Mouse (Mus musculus) hindbrain, embryonic 10.5 days (tissue): ENCODE results near the gene Taar2. TPM values are rescaled to one million over a fixed set of nuclear protein-coding genes. Genes with fewer than 3 reads are reported as not detected.
A peak's percentile ranks its signal among the peaks of the same experiment; 100 is the strongest.

Experiments used
- DNase-seq: peaks from one replicate; pipeline ENCODE4 v3.0.0-alpha.2; 2017; ENCODE audit warnings: low spot score
- H3K27ac ChIP-seq: fragments of 300-500 bp; sonication (generic); 2 replicates; pipeline ENCODE4 v1.5.1; 2016; ENCODE audit warnings: mild to moderate bottlenecking, moderate library complexity
- H3K27me3 ChIP-seq: fragments of 300-500 bp; sonication (generic); 2 replicates; pipeline ENCODE4 v1.6.1; 2016; ENCODE audit warnings: mild to moderate bottlenecking; ENCODE audit not compliant: poor library complexity, insufficient read depth, severe bottlenecking
- H3K36me3 ChIP-seq: fragments of 300-500 bp; sonication (generic); 2 replicates; pipeline ENCODE4 v1.6.1; 2016; ENCODE audit warnings: mild to moderate bottlenecking, moderate library complexity
- H3K4me1 ChIP-seq: fragments of 300-500 bp; sonication (generic); replicated peaks from 2 replicates; pipeline ENCODE4 v1.6.1; 2016; ENCODE audit warnings: mild to moderate bottlenecking
- H3K4me3 ChIP-seq: fragments of 300-500 bp; sonication (generic); 2 replicates; pipeline ENCODE4 v1.5.1; 2016; ENCODE audit warnings: mild to moderate bottlenecking, moderate library complexity
- H3K9me3 ChIP-seq: fragments of 300-500 bp; sonication (generic); 2 replicates; pipeline ENCODE4 v1.6.1; 2016; ENCODE audit warnings: mild to moderate bottlenecking, moderate library complexity
- WGBS: fragments of 180-500 bp; shearing (Covaris S2); methylation state at CpG from one replicate; pipeline ENCODE4 v1.1.7; 2016; 5-methylcytosine and 5-hydroxymethylcytosine counted together
- polyA plus RNA-seq: library from polyadenylated mRNA; unstranded; fragments of >200 nt; fragmentation: Nextera tagmentation; extraction: Ambion mirVana; gene quantifications from 2 replicates; pipeline ENCODE4 v1.2.1, GENCODE M21; 2016

The Taar2 gene
- not detected in 2 replicates for polyA plus RNA-seq

- WGBS, result 58% methylated on average over 6 of the region's 6 CpGs
These were observed at the start of gene Taar2 for GRCm38 (mm10) chr10:23938312-23938711. Taar2 (plus strand) TSS chr10:23938572.

GRCm38 (mm10) chr10:23892987-23893386 lies 45.4 kb upstream of the Taar2 start:
- Histone ChIP-seq H3K4me3 (no peak overlapping the region), H3K36me3 (no peaks in the 10 kb centered on the region), H3K4me1 (no peaks in the 10 kb centered on the region), H3K27me3 (no peaks in the 10 kb centered on the region), H3K27ac (no peak overlapping the region), H3K9me3 (no peaks in the 10 kb centered on the region)
- no peak for DNase-seq
- WGBS, result 87% methylated on average over 1 of the region's 1 CpGs

More at GRCm38 (mm10) chr10:23938312-23938711, at the start of gene Taar2:
- H3K36me3 ChIP-seq, result no peaks in the 10 kb centered on the region
- 0 out of 2 replicates have a peak, but pooled peaks cover 3% of the 10 kb centered on the region for H3K4me1 ChIP-seq
- DNase-seq, result no peak
- no peaks in the 10 kb centered on the region for H3K27me3 ChIP-seq
- no peak within 1 kb of the TSS for H3K27ac ChIP-seq
- H3K4me3 ChIP-seq, result no peak within 1 kb of the TSS
- no peaks in the 10 kb centered on the region for H3K9me3 ChIP-seq

- Histone ChIP-seq H3K27me3 (no peaks in the 10 kb centered on the region), H3K36me3 (no peaks in the 10 kb centered on the region), H3K9me3 (no peaks in the 10 kb centered on the region), H3K4me3 (peak within 1 kb of the TSS; percentile 37), H3K27ac (0 out of 2 replicates have a peak within 1 kb of the TSS, but pooled peaks have one; percentile 30), H3K4me1 (no peaks in the 10 kb centered on the region)
- peak; percentile 15 for DNase-seq
- WGBS, result 37% methylated on average over 21 of the region's 21 CpGs
These were observed 43.6 kb upstream of the Taar2 start, which contains the start of gene Vnn1 for GRCm38 (mm10) chr10:23894601-23895349. Vnn1 (plus strand) TSS chr10:23894688.

DNA sequence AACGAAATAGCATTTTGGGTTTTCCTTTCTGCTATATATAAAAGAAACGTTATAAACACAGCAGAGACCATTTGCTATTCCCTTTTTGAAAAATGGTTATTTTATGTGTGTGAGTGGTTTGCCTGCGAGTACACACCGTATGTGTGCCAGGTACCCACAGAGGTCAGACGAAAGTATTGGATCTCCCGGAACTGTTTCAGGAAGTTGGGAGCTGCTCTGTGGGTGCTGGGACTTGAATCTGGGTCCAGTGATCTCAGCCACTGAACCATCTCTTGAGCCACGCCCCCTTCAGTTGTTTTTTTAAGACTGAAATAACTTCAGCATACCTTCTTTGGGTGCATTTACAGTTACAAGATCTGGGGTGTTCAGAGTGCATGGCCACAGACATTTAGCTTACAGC lies 43.0 kb upstream of the Taar2 start:
- Histone ChIP-seq H3K9me3 (no peaks in the 10 kb centered on the region), H3K4me3 (no peak overlapping the region), H3K4me1 (no peaks in the 10 kb centered on the region), H3K27me3 (no peaks in the 10 kb centered on the region), H3K27ac (no peak overlapping the region), H3K36me3 (no peaks in the 10 kb centered on the region)
- no peak for DNase-seq
- 77% methylated on average over 7 of the region's 7 CpGs for WGBS

DNA sequence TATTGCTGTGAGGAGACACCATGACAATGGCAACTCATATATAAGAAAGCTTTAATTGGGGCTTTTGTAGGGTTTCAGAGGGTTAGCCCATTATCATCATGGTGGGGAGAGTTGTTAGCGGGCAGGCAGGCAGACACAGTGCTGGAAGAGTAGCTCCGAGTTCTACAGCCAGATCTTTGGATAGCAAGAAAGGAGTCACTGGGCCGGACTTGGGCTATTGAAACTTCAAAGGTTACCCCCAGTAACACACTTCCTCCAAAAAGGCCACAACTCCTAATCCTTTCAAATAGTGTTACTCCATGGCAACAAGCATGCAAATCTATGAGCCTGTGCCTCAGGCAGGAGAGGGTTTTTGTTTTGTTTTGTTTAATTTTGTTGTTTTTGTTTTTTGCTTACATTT lies 37.3 kb upstream of the Taar2 start:
- Histone ChIP-seq H3K27ac (no peak overlapping the region), H3K4me1 (no peaks in the 10 kb centered on the region), H3K9me3 (no peaks in the 10 kb centered on the region), H3K36me3 (no peaks in the 10 kb centered on the region), H3K4me3 (no peak overlapping the region), H3K27me3 (no peaks in the 10 kb centered on the region)
- DNase-seq, result no peak
- 67% methylated on average over 3 of the region's 3 CpGs for WGBS

- DNase-seq, result no peak
- H3K4me1 ChIP-seq, result no peaks in the 10 kb centered on the region
- no peaks in the 10 kb centered on the region for H3K9me3 ChIP-seq
- no peak overlapping the region for H3K27ac ChIP-seq
- no peak overlapping the region for H3K4me3 ChIP-seq
- H3K27me3 ChIP-seq, result no peaks in the 10 kb centered on the region
- 88% methylated on average over 1 of the region's 1 CpGs for WGBS
- H3K36me3 ChIP-seq, result no peaks in the 10 kb centered on the region
These were observed 32.7 kb upstream of the Taar2 start for GRCm38 (mm10) chr10:23905661-23906060.

GRCm38 (mm10) chr10:23920056-23920455 lies 18.3 kb upstream of the Taar2 start, which contains the start of gene Taar1:
Taar1 (plus strand) TSS chr10:23920356.
- Histone ChIP-seq H3K4me3 (no peak within 1 kb of the TSS), H3K9me3 (0 out of 2 replicates have a peak, but pooled peaks cover 5% of the 10 kb centered on the region), H3K27me3 (no peaks in the 10 kb centered on the region), H3K27ac (no peak within 1 kb of the TSS), H3K4me1 (no peaks in the 10 kb centered on the region), H3K36me3 (no peaks in the 10 kb centered on the region)
- 90% methylated on average over 4 of the region's 4 CpGs for WGBS
- DNase-seq, result no peak

DNA sequence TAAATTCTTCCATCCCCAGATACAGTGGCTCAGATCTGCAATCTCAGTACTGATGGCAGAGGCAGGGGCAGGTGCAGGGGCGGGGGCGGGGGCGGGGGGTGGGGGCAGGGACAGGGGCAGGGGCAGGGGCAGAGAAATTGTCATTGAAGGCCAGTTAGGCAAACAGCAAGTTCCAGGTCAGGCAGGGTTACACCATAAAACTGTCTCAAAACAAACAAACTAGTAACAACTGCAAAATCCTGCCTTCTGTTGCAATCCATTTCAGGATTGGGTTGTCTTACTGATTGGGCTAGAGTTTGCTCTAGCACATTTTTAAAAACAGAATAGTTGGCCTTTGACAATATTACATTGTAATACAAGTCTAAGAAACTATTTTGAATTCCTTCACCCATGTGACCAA lies 15.9 kb upstream of the Taar2 start:
- no peak for DNase-seq
- Histone ChIP-seq H3K36me3 (no peaks in the 10 kb centered on the region), H3K4me1 (no peaks in the 10 kb centered on the region), H3K27ac (no peak overlapping the region), H3K27me3 (no peaks in the 10 kb centered on the region), H3K9me3 (no peaks in the 10 kb centered on the region), H3K4me3 (no peak overlapping the region)
- 77% methylated on average over 3 of the region's 3 CpGs for WGBS

- H3K27ac ChIP-seq, result no peak overlapping the region
- no peaks in the 10 kb centered on the region for H3K9me3 ChIP-seq
- WGBS, result 88% methylated on average over 2 of the region's 2 CpGs
- H3K27me3 ChIP-seq, result no peaks in the 10 kb centered on the region
- H3K36me3 ChIP-seq, result no peaks in the 10 kb centered on the region
- no peak overlapping the region for H3K4me3 ChIP-seq
- DNase-seq, result no peak
- H3K4me1 ChIP-seq, result no peaks in the 10 kb centered on the region
These were observed 14.4 kb upstream of the Taar2 start for GRCm38 (mm10) chr10:23923941-23924340.

DNA sequence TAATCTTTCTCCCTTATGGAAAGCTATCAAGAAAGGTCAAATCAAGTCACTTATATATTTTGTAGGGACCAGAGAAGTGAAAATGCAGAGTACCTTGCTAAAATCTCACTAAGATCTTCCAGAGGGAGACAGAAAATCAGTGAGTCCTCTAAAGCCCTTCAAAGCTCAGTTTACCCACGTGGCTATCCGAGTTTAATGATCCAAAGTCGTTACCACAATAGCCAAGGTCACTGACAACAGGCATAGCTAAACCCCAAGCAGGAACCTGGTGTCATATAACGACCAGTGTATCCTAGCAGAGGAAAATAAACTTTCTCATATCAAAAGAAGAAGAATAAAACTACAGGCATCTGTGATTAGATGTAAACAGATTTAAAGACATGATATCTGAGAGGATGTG lies 759 bp upstream of the Taar2 start:
- Histone ChIP-seq H3K27me3 (no peaks in the 10 kb centered on the region), H3K9me3 (no peaks in the 10 kb centered on the region), H3K27ac (no peak overlapping the region), H3K4me1 (0 out of 2 replicates have a peak, but pooled peaks cover 3% of the 10 kb centered on the region), H3K4me3 (no peak overlapping the region), H3K36me3 (no peaks in the 10 kb centered on the region)
- 61% methylated on average over 4 of the region's 4 CpGs for WGBS
- no peak for DNase-seq

DNA sequence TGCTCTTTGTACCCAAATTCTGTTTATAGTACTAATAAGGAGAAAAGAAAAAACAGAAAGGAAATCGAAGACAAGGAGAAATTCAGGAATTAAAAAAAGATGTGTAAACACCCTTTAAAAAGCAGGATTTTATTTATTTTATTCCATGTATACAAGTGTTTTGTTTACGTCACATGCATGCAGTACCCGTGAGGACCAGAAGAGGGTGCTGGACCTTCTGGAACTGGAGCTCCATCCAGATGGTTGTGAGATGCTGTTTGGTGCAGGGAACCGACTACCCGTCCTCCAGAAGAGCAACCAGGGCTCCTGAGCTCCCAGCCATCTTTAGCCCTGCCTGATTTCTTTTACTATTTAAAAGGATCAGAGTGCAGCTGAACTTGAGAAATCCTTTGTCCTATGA lies 4.1 kb downstream of the Taar2 start:
- Histone ChIP-seq H3K4me3 (no peak overlapping the region), H3K9me3 (no peaks in the 10 kb centered on the region), H3K36me3 (no peaks in the 10 kb centered on the region), H3K27ac (no peak overlapping the region), H3K4me1 (0 out of 2 replicates have a peak, but pooled peaks cover 3% of the 10 kb centered on the region), H3K27me3 (no peaks in the 10 kb centered on the region)
- no peak for DNase-seq
- WGBS, result 75% methylated on average over 5 of the region's 5 CpGs

DNA sequence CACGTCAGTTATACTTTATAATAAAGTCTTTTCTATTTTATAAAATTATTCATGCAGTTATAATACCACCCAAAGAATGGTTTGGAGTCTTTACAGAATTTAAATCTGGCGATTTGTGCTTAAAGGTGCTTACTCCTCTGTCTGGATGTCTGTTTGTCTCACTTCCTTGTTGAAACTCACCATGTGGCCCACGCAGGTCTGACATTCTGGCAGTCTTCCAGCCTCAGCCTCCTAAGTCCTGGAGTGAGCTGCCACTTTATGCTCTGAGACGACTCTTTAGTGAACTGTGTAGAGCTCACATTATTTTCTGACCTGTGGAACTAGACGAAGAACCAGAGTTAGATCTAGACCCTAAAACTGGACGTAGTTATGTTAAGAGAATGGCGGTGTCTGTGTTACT lies 9.7 kb downstream of the Taar2 start:
- Histone ChIP-seq H3K27ac (no peak overlapping the region), H3K4me3 (no peak overlapping the region), H3K27me3 (no peaks in the 10 kb centered on the region), H3K9me3 (no peaks in the 10 kb centered on the region), H3K4me1 (no peaks in the 10 kb centered on the region), H3K36me3 (no peaks in the 10 kb centered on the region)
- 80% methylated on average over 7 of the region's 7 CpGs for WGBS
- DNase-seq, result no peak

- H3K27ac ChIP-seq, result no peak within 1 kb of the TSS
- 88% methylated on average over 16 of the region's 16 CpGs for WGBS
- no peaks in the 10 kb centered on the region for H3K27me3 ChIP-seq
- H3K9me3 ChIP-seq, result no peaks in the 10 kb centered on the region
- no peak within 1 kb of the TSS for H3K4me3 ChIP-seq
- H3K36me3 ChIP-seq, result no peaks in the 10 kb centered on the region
- no peak for DNase-seq
- H3K4me1 ChIP-seq, result no peaks in the 10 kb centered on the region
These were observed 11.2 kb downstream of the Taar2 start, which contains the start of gene Taar3 for GRCm38 (mm10) chr10:23949508-23950005. Taar3 (plus strand) TSS chr10:23949558.
